In the genomic region with DNA sequence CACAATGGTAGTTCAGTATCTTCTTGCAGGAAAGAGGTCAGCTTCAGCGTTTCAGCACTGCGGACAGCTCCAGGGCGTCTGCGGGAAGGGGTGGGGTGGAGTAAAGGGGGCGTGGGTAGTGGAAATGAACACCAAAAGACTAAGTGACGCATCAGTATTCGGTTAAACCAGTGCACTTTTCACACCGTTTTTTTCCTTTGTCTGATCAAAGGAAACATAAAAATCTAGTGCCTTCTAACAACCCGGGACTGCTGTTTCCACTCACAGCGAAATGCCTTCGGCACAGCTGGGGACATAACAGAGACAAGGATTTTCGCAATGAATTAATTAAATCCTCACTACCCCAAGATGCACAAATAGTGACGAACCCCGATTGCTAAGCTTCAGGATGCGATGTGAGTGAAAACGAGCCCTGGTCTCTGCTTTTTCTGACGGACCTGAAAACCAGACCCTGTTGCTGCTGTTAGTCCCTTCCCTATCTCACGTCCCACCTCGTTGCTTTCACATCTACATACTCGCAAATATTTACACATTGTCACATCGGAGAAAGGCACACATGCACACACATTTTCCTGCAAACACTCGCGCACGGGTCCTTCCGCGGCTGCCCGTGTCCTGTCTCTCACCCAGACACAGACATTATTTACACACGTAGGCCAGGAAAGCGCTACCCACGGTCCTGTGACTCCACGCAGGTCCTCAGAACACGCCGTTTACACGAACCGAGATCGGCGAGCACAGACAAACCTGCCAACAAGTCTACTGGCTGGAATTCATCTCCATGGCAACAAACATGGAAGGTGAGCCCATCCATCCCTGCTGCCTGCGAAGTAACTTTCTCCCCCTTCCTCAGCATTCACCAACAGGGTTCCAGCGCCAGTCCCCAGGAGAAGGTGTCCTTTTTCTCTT, we compare ENCODE assay signal across 8 mouse cellular contexts. TPM values are rescaled to one million over a fixed set of nuclear protein-coding genes. Genes with fewer than 3 reads are reported as not detected.
DNase-seq lines count a peak whose midpoint lies in the region; ATAC-seq and TF ChIP-seq lines count a peak whose summit lies in the region.

A gene (plus strand): TSS at position 790 of the 909 bp plus-strand sequence.

- 2% methylated on average over 39 of the region's 39 CpGs for WGBS in cerebellum, adult 2 months
- under 1% methylated on average over 39 of the region's 39 CpGs for WGBS in hindbrain, embryonic 13.5 days
- 1% methylated on average over 39 of the region's 39 CpGs for WGBS in lung, postnatal 0 days

- H3K4me2 ChIP-seq in hindbrain, embryonic 13.5 days = peak within 1 kb of the TSS; percentile 74
- peak within 1 kb of the TSS; percentile 46 for H3K4me2 ChIP-seq in lung, postnatal 0 days (replicated peaks; ENCODE audit: low read depth, low read length)

- H3K4me1 ChIP-seq in G1E (ENCODE audit: insufficient read depth, low read depth, low read length) = peaks cover 3% of the 10 kb centered on the region; the same call in 1 of the 2 replicates
- no peaks in the 10 kb centered on the region for H3K4me1 ChIP-seq in cerebellum, adult 2 months (ENCODE audit: control insufficient read depth, insufficient read depth, low read length)
- peaks cover 16% of the 10 kb centered on the region for H3K4me1 ChIP-seq in hindbrain, embryonic 13.5 days (replicated peaks)
- H3K4me1 ChIP-seq in lung, postnatal 0 days (ENCODE audit: insufficient read depth, low read depth, low read length) = peaks cover 5% of the 10 kb centered on the region; the same call in 1 of the 2 replicates

- H3K4me3 ChIP-seq in G1E (ENCODE audit: low read depth, low read length) = no peak within 1 kb of the TSS
- H3K4me3 ChIP-seq in cerebellum, adult 2 months (replicated peaks; ENCODE audit: insufficient read depth, low read depth, low read length) = peak within 1 kb of the TSS; percentile 63
- peak within 1 kb of the TSS; percentile 49 for H3K4me3 ChIP-seq in hindbrain, embryonic 13.5 days
- peak within 1 kb of the TSS; percentile 18; the same call in 1 of the 2 replicates for H3K4me3 ChIP-seq in lung, postnatal 0 days (ENCODE audit: low read depth, low read length)

- peak within 1 kb of the TSS; percentile 60 for H3K9ac ChIP-seq in hindbrain, embryonic 13.5 days
- H3K9ac ChIP-seq in lung, postnatal 0 days (replicated peaks; ENCODE audit: low read depth) = no peak within 1 kb of the TSS

- H3K9me3 ChIP-seq in G1E (replicated peaks) = no peaks in the 10 kb centered on the region
- no peaks in the 10 kb centered on the region for H3K9me3 ChIP-seq in hindbrain, embryonic 13.5 days
- no peaks in the 10 kb centered on the region for H3K9me3 ChIP-seq in lung, postnatal 0 days (ENCODE audit: low read length)

- no peak for TF ChIP-seq CTCF in G1E (IDR thresholded peaks at IDR 0.05; ENCODE audit: low read depth, low read length)
- TF ChIP-seq CTCF in cerebellum, adult 2 months (IDR thresholded peaks at IDR 0.05; ENCODE audit: borderline replicate concordance, insufficient read depth, low read depth, low read length) = no peak
- no peak for TF ChIP-seq CTCF in lung, postnatal 0 days (IDR thresholded peaks at IDR 0.05)

- H3K27me3 ChIP-seq in G1E (ENCODE audit: insufficient read depth, low read length) = peaks cover 7% of the 10 kb centered on the region
- no peaks in the 10 kb centered on the region for H3K27me3 ChIP-seq in cerebellum, adult 2 months (ENCODE audit: control insufficient read depth, insufficient read depth, low read length)
- H3K27me3 ChIP-seq in hindbrain, embryonic 13.5 days = no peaks in the 10 kb centered on the region
- no peaks in the 10 kb centered on the region for H3K27me3 ChIP-seq in lung, postnatal 0 days (replicated peaks; ENCODE audit: insufficient read depth, low read length)

- no peak for TF ChIP-seq POLR2A in cerebellum, adult 2 months (IDR thresholded peaks at IDR 0.05; ENCODE audit: borderline replicate concordance, insufficient read depth, low read length)

- TF ChIP-seq EP300 in lung, postnatal 0 days (IDR thresholded peaks at IDR 0.05) = no peak

- no peak for ATAC-seq in G1E (ENCODE audit: extremely low read depth, insufficient number of reproducible peaks, low FRiP score, poor library complexity, severe bottlenecking)
- peak; percentile 81 for ATAC-seq in hindbrain, embryonic 13.5 days (ENCODE audit: low FRiP score)
- ATAC-seq in lung, postnatal 0 days = peak; percentile 77

- H3K36me3 ChIP-seq in G1E (replicated peaks) = no peaks in the 10 kb centered on the region
- H3K36me3 ChIP-seq in hindbrain, embryonic 13.5 days = no peaks in the 10 kb centered on the region
- no peaks in the 10 kb centered on the region for H3K36me3 ChIP-seq in lung, postnatal 0 days (ENCODE audit: insufficient read depth, low read length)

- no peak within 1 kb of the TSS for H3K27ac ChIP-seq in cerebellum, adult 2 months (ENCODE audit: insufficient read depth, low read length)
- H3K27ac ChIP-seq in hindbrain, embryonic 13.5 days = peak within 1 kb of the TSS; percentile 81
- no peak within 1 kb of the TSS for H3K27ac ChIP-seq in lung, postnatal 0 days (ENCODE audit: low read length)

- peak; percentile 25 for DNase-seq in G1E (ENCODE audit: low spot score)
- DNase-seq in cerebellum, adult 2 months = peak; percentile 45 to 57
- peak; percentile 28 to 52 for DNase-seq in frontal cortex, adult 2 months (ENCODE audit: extremely low spot score in 1 of 2, low spot score in 1 of 2)
- peak; percentile 70 to 73 for DNase-seq in layer of hippocampus, postnatal 10 days (ENCODE audit: low spot score in 2 of 2)
- peak; percentile 86 for DNase-seq in lung, postnatal 0 days (ENCODE audit: low spot score)
- peak; percentile 84 for DNase-seq in ovary, postnatal 36 days (ENCODE audit: low spot score)
- peak; percentile 54 to 87 for DNase-seq in thymus, postnatal 10 days (ENCODE audit: low spot score in 2 of 2)

RNA-seq across cellular contexts. Expression of the gene that starts here (rescaled TPM):
- total RNA-seq in G1E (2014; fragmentation: Nextera tagmentation) (not detected in 2 replicates), G1E (2017) (not detected in 2 replicates)
- not detected in 2 replicates for polyA plus RNA-seq in G1E (2012)
- polyA plus RNA-seq in cerebellum, adult 2 months (2012; rRNA removed) = 7.6 and 11.2 TPM in 2 replicates
- polyA plus RNA-seq in frontal cortex, adult 2 months (2012; rRNA removed) = 5.7 and 6.9 TPM in 2 replicates
- polyA plus RNA-seq in hindbrain, embryonic 13.5 days (2015; fragmentation: Nextera tagmentation; extraction: Ambion mirVana) = 5.0 and 5.4 TPM in 2 replicates
- 10 to 100 TPM in 1 of 2 experiments, 1 to 10 TPM in 1; 9.3 to 10.2 TPM for total RNA-seq in layer of hippocampus, postnatal 10 days (2021)
- polyA plus RNA-seq in lung, postnatal 0 days (2015; fragmentation: Nextera tagmentation; extraction: Ambion mirVana) = not detected in 2 replicates

Comparison
In these comparisons a context has a peak if more than half of its experiments do, and no peak if none do; other contexts are left out.
1. RNA of the gene that starts here (total RNA-seq): 9.3 to 10.2 TPM in layer of hippocampus, postnatal 10 days; not detected in G1E; every median in the first group is over 10 times any median in the second.
2. Peak in DNase-seq in G1E; RNA of the gene not detected or under 1 TPM.
3. Peak in DNase-seq, ATAC-seq, H3K4me3 ChIP-seq and H3K4me2 ChIP-seq in lung, postnatal 0 days; RNA of the gene not detected or under 1 TPM.
4. DNase-seq: peak in every context shown above with its lines; median percentile 86 in lung, postnatal 0 days; 84 in ovary, postnatal 36 days; 72 in layer of hippocampus, postnatal 10 days; 70 in thymus, postnatal 10 days; 51 in cerebellum, adult 2 months; 40 in frontal cortex, adult 2 months; 25 in G1E.